Mouse (Mus musculus) hindbrain, postnatal 0 days (tissue): ENCODE measurements around the gene Bicral. TPM values are rescaled to one million over a fixed set of nuclear protein-coding genes. Genes with fewer than 3 reads are reported as not detected.

Experiments
- ATAC-seq: fragments of 200-750 bp; cut with Nextera tagmentation; 2 replicates; pipeline ENCODE4 v1.8.0; 2017; ENCODE audit warnings: mild to moderate bottlenecking, moderate TSS enrichment, moderate library complexity
- DNase-seq: peaks from one replicate; pipeline ENCODE4 v3.0.0-alpha.2; 2015; ENCODE audit warnings: low spot score
- H3K27ac ChIP-seq: fragments of 300-500 bp; sonication (generic); 2 replicates; pipeline ENCODE4 v1.5.1; 2014; ENCODE audit warnings: mild to moderate bottlenecking
- H3K27me3 ChIP-seq: fragments of 300-500 bp; sonication (generic); 2 replicates; pipeline ENCODE4 v1.6.1; 2014; ENCODE audit warnings: low read length, mixed read lengths; ENCODE audit not compliant: insufficient read depth
- H3K36me3 ChIP-seq: fragments of 300-500 bp; sonication (generic); 2 replicates; pipeline ENCODE4 v1.6.1; 2014; ENCODE audit warnings: low read length, mixed read lengths; ENCODE audit not compliant: insufficient read depth
- H3K4me1 ChIP-seq: fragments of 300-500 bp; sonication (generic); 2 replicates; pipeline ENCODE4 v1.6.1; 2014; ENCODE audit warnings: antibody characterized with exemption, low read length, mixed read lengths; ENCODE audit not compliant: insufficient read depth
- H3K4me2 ChIP-seq: fragments of 300-500 bp; sonication (generic); 2 replicates; pipeline ENCODE4 v1.6.1; 2014; ENCODE audit warnings: low read depth, mild to moderate bottlenecking, low read length, moderate library complexity, mixed read lengths
- H3K4me3 ChIP-seq: fragments of 300-500 bp; sonication (generic); 2 replicates; pipeline ENCODE4 v1.5.1; 2014; ENCODE audit warnings: low read length
- H3K9ac ChIP-seq: fragments of 300-500 bp; sonication (generic); replicated peaks from 2 replicates; pipeline ENCODE4 v1.6.1; 2014; ENCODE audit warnings: mild to moderate bottlenecking, low read length, moderate library complexity, mixed read lengths
- H3K9me3 ChIP-seq: fragments of 300-500 bp; sonication (generic); 2 replicates; pipeline ENCODE4 v1.6.1; 2016; ENCODE audit warnings: low read length, mixed read lengths
- CTCF ChIP-seq: IDR thresholded peaks from 2 replicates; pipeline ENCODE4 v1.5.1; 2016; ENCODE audit warnings: antibody characterized with exemption, control low read depth, low read depth
- WGBS: fragments of 180-500 bp; shearing (Covaris S2); extraction: QIAGEN DNeasy Blood & Tissue Kit; methylation state at CpG from one replicate; pipeline ENCODE4 v1.1.7; 2014; 5-methylcytosine and 5-hydroxymethylcytosine counted together
- polyA plus RNA-seq: library from polyadenylated mRNA; unstranded; fragments of >200 nt; fragmentation: Nextera tagmentation; extraction: Ambion mirVana; gene quantifications from 2 replicates; pipeline ENCODE4 v1.2.1, GENCODE M21; 2015
- total RNA-seq: library from RNA; depleted of rRNA; stranded (reverse); fragments of >200 nt; gene quantifications from 2 replicates; pipeline ENCODE4 v1.2.3, GENCODE M21; 2014

Gene Bicral
- total and polyA plus RNA-seq, 2 experiments from 2014 or later, result 5.2 to 22.9 TPM

- DNase-seq, result peak; percentile 37
- H3K9me3 ChIP-seq, result no peaks in the 10 kb centered on the region
- peak overlapping the region; percentile 98 for H3K4me2 ChIP-seq
- peak overlapping the region; percentile 67 for H3K4me3 ChIP-seq
- no peaks in the 10 kb centered on the region for H3K27me3 ChIP-seq
- H3K27ac ChIP-seq, result peak overlapping the region; percentile 70
- peaks cover 36% of the 10 kb centered on the region for H3K36me3 ChIP-seq
- no peaks in the 10 kb centered on the region; the same call in 1 of the 2 replicates for H3K4me1 ChIP-seq
- ATAC-seq, result 0 out of 2 replicates have a peak, but pooled peaks have one; percentile 28
- WGBS, result 6% methylated on average over 20 of the region's 20 CpGs
- peak; percentile 51 for TF ChIP-seq CTCF
- peak overlapping the region; percentile 68 for H3K9ac ChIP-seq
Measured at GRCm38 (mm10) chr17:46773278-46774130, 84.8 kb downstream of the Bicral start.

- H3K9me3 ChIP-seq, result no peaks in the 10 kb centered on the region
- TF ChIP-seq CTCF, result no peak
- peaks cover 27% of the 10 kb centered on the region for H3K36me3 ChIP-seq
- H3K27me3 ChIP-seq, result no peaks in the 10 kb centered on the region
- peak within 1 kb of the TSS; percentile 68 for H3K9ac ChIP-seq
- peak within 1 kb of the TSS; percentile 98 for H3K4me2 ChIP-seq
- ATAC-seq (peak; percentile 94), DNase-seq (peak; percentile 92)
- H3K4me1 ChIP-seq, result no peaks in the 10 kb centered on the region; the same call in 1 of the 2 replicates
- 0% methylated on average over 50 of the region's 50 CpGs for WGBS
- peak within 1 kb of the TSS; percentile 67 for H3K4me3 ChIP-seq
- peak within 1 kb of the TSS; percentile 70 for H3K27ac ChIP-seq
Measured at GRCm38 (mm10) chr17:46772404-46773277, 85.6 kb downstream of the Bicral start, which contains the start of gene 2310039H08Rik. 2310039H08Rik (plus strand) TSS chr17:46772635.

DNA sequence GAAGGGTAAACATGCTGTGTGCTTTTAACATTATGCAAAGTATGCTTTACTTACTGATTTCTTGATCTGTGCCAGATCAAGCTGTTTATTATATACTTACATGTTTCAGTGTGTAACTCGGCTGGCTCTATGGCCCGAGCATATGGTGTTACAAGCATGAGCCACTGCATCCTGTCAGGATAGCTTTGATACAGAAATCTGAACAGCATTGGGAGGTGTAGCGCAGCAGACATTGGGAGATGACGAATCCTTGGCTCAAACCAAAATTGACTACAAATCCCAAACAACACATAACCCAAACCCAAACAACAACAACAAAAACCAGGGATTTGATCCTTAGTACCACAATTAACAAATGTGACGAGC lies 86.3 kb downstream of the Bicral start:
- H3K4me2 ChIP-seq, result peak overlapping the region; percentile 98
- H3K9ac ChIP-seq, result peak overlapping the region; percentile 68
- 6% methylated on average over 5 of the region's 5 CpGs for WGBS
- peak overlapping the region; percentile 70 for H3K27ac ChIP-seq
- H3K4me1 ChIP-seq, result no peaks in the 10 kb centered on the region; the same call in 1 of the 2 replicates
- DNase-seq (no peak), ATAC-seq (peak; percentile 62)
- TF ChIP-seq CTCF, result no peak
- peak overlapping the region; percentile 67 for H3K4me3 ChIP-seq
- no peaks in the 10 kb centered on the region for H3K9me3 ChIP-seq
- peaks cover 22% of the 10 kb centered on the region for H3K36me3 ChIP-seq
- H3K27me3 ChIP-seq, result no peaks in the 10 kb centered on the region

DNA sequence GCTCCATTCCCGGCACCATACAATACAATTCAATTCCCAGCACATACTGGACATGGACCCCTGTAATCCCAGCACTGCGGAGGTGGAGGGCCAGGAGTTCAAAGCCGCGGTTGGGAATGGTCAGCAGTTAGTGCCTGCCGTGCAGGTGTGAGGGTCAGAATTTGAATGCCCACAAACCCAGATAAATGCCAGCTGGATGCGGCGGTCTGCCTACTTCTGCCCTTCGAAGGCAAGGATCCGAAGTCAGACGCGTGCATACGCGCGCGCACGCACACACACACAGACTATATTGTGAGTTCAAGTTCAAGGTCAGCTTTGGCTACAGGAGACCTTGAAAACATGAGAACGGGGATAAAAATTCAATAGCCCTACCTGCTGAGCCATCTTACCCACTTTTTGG lies 86.7 kb downstream of the Bicral start:
- H3K36me3 ChIP-seq, result peaks cover 21% of the 10 kb centered on the region
- peak overlapping the region; percentile 67 for H3K4me3 ChIP-seq
- no peaks in the 10 kb centered on the region for H3K9me3 ChIP-seq
- no peaks in the 10 kb centered on the region for H3K27me3 ChIP-seq
- H3K9ac ChIP-seq, result peak overlapping the region; percentile 68; the same call in 1 of the 2 replicates
- no peak for DNase-seq
- WGBS, result 57% methylated on average over 17 of the region's 17 CpGs
- no peak for ATAC-seq
- peak overlapping the region; percentile 70 for H3K27ac ChIP-seq
- H3K4me1 ChIP-seq, result no peaks in the 10 kb centered on the region; the same call in 1 of the 2 replicates
- TF ChIP-seq CTCF, result no peak
- peak overlapping the region; percentile 98 for H3K4me2 ChIP-seq

DNA sequence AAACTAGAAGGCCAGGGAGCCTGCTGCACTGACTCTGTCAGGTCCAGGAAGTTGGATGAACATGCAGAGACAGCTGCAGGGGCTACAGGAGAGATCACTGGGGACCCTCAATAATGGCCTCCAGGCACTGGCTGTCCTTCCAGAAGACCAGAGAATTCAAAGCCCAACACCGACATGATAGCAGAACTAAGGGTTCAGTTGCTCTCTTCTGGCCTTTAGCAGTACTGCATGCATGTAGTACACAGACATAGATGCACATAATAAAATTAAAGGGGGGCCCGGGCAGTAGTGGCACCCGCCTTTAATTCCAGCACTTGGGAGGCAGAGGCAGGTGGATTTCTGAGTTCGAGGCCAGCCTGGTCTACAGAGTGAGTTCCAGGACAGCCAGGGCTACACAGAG lies 87.3 kb downstream of the Bicral start:
- H3K9ac ChIP-seq, result no peak overlapping the region
- H3K9me3 ChIP-seq, result no peaks in the 10 kb centered on the region
- 73% methylated on average over 4 of the region's 4 CpGs for WGBS
- no peak overlapping the region for H3K4me2 ChIP-seq
- no peak overlapping the region for H3K4me3 ChIP-seq
- H3K4me1 ChIP-seq, result no peaks in the 10 kb centered on the region; the same call in 1 of the 2 replicates
- peaks cover 15% of the 10 kb centered on the region for H3K36me3 ChIP-seq
- no peaks in the 10 kb centered on the region for H3K27me3 ChIP-seq
- no peak for ATAC-seq
- peak; percentile 40 for DNase-seq
- peak; percentile 55 for TF ChIP-seq CTCF
- H3K27ac ChIP-seq, result no peak overlapping the region

DNA sequence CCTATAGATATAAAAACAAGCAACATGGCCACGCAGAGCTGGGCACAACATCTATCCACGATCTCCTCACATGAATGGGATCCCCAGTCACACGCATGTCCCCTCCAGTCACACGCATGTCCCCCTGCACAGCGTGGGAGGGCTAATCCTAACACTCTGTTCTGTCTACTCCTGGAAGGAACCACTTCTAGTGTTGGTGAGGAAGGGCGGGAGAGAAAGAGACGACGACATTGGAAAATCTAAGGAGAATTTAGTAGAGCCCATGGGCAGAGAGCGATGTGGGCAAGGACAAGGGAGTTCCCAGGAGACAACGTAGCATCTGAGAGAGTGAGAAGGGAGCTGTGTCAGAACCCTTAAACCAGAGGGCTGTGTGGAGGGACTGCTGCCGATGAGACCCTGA lies 87.7 kb downstream of the Bicral start:
- no peak overlapping the region for H3K9ac ChIP-seq
- H3K4me1 ChIP-seq, result no peaks in the 10 kb centered on the region; the same call in 1 of the 2 replicates
- H3K27me3 ChIP-seq, result no peaks in the 10 kb centered on the region
- no peaks in the 10 kb centered on the region for H3K9me3 ChIP-seq
- DNase-seq, result no peak
- no peak for TF ChIP-seq CTCF
- 90% methylated on average over 11 of the region's 11 CpGs for WGBS
- ATAC-seq, result no peak
- H3K4me3 ChIP-seq, result no peak overlapping the region
- peaks cover 10% of the 10 kb centered on the region for H3K36me3 ChIP-seq
- no peak overlapping the region for H3K27ac ChIP-seq
- H3K4me2 ChIP-seq, result no peak overlapping the region
